Mouse (Mus musculus) ES-E14 (cell line): ENCODE data around the gene Fam198a.

Source experiments
- CHD2 ChIP-seq: IDR thresholded peaks from 2 replicates; pipeline ENCODE4 v1.6.1; 2014; ENCODE audit warnings: mild to moderate bottlenecking, low read depth, low read length, inconsistent platforms
- HCFC1 ChIP-seq: IDR thresholded peaks from 2 replicates; pipeline ENCODE4 v1.6.1; 2012; ENCODE audit warnings: low read length, inconsistent platforms, borderline replicate concordance; ENCODE audit not compliant: insufficient read depth
- MAFK ChIP-seq: IDR thresholded peaks from 2 replicates; pipeline ENCODE4 v1.6.1; 2014; ENCODE audit warnings: mild to moderate bottlenecking, low read depth, low read length, inconsistent platforms; ENCODE audit not compliant: insufficient read depth
- ZC3H11A ChIP-seq: IDR thresholded peaks from 2 replicates; pipeline ENCODE4 v1.6.1; 2012; ENCODE audit warnings: low read depth, mild to moderate bottlenecking, inconsistent platforms, low read length, borderline replicate concordance
- ZNF384 ChIP-seq: IDR thresholded peaks from 2 replicates; pipeline ENCODE4 v1.6.1; 2012; ENCODE audit warnings: low read depth, low read length, inconsistent platforms

GRCm38 (mm10) chr9:121948431-121948830 lies 2.4 kb upstream of the Fam198a start:
- no peak for TF ChIP-seq MAFK
- TF ChIP-seq ZC3H11A = no peak
- TF ChIP-seq HCFC1 = no peak
- TF ChIP-seq CHD2 = no peak
- no peak for TF ChIP-seq ZNF384
